Mouse (Mus musculus) forebrain, embryonic 15.5 days (tissue): ENCODE measurements around the gene Gm20877. TPM values are rescaled to one million over a fixed set of nuclear protein-coding genes. Genes with fewer than 3 reads are reported as not detected.
"Not testable (repeated sequence)": the region's sequence is repeated elsewhere in the genome, so short reads cannot be mapped to it uniquely, and the experiment has no call there.

ENCODE experiments used
- ATAC-seq: fragments of 200-750 bp; cut with Nextera tagmentation; replicated peaks from 2 replicates; pipeline ENCODE4 v1.8.0; 2017; ENCODE audit warnings: mild to moderate bottlenecking, moderate TSS enrichment, moderate library complexity
- H3K27ac ChIP-seq: fragments of 300-500 bp; sonication (generic); replicated peaks from 2 replicates; pipeline ENCODE4 v1.5.1; 2015; ENCODE audit warnings: mild to moderate bottlenecking, inconsistent platforms
- H3K27me3 ChIP-seq: fragments of 300-500 bp; sonication (generic); 2 replicates; pipeline ENCODE4 v1.6.1; 2015; ENCODE audit warnings: inconsistent platforms
- H3K36me3 ChIP-seq: fragments of 300-500 bp; sonication (generic); 2 replicates; pipeline ENCODE4 v1.6.1; 2015; ENCODE audit warnings: mild to moderate bottlenecking, inconsistent platforms
- H3K4me1 ChIP-seq: fragments of 300-500 bp; sonication (generic); 2 replicates; pipeline ENCODE4 v1.6.1; 2015; ENCODE audit warnings: inconsistent platforms
- H3K4me2 ChIP-seq: fragments of 300-500 bp; sonication (generic); replicated peaks from 2 replicates; pipeline ENCODE4 v1.6.1; 2015; ENCODE audit warnings: mild to moderate bottlenecking, inconsistent platforms
- H3K4me3 ChIP-seq: fragments of 300-500 bp; sonication (generic); 2 replicates; pipeline ENCODE4 v1.5.1; 2015; ENCODE audit warnings: mild to moderate bottlenecking, inconsistent platforms
- H3K9ac ChIP-seq: fragments of 300-500 bp; sonication (generic); replicated peaks from 2 replicates; pipeline ENCODE4 v1.6.1; 2015; ENCODE audit warnings: mild to moderate bottlenecking, inconsistent platforms
- H3K9me3 ChIP-seq: fragments of 300-500 bp; sonication (generic); 2 replicates; pipeline ENCODE4 v1.6.1; 2016; ENCODE audit warnings: inconsistent platforms
- WGBS: fragments of 180-500 bp; shearing (Covaris S2); methylation state at CpG from one replicate; pipeline ENCODE4 v1.1.7; 2015; ENCODE audit warnings: mixed read lengths; 5-methylcytosine and 5-hydroxymethylcytosine counted together
- polyA plus RNA-seq: library from polyadenylated mRNA; unstranded; fragments of >200 nt; fragmentation: Nextera tagmentation; extraction: Ambion mirVana; gene quantifications from 2 replicates; pipeline ENCODE4 v1.2.1, GENCODE M21; 2015

Gm20877 gene
- not detected in 2 replicates for polyA plus RNA-seq

DNA sequence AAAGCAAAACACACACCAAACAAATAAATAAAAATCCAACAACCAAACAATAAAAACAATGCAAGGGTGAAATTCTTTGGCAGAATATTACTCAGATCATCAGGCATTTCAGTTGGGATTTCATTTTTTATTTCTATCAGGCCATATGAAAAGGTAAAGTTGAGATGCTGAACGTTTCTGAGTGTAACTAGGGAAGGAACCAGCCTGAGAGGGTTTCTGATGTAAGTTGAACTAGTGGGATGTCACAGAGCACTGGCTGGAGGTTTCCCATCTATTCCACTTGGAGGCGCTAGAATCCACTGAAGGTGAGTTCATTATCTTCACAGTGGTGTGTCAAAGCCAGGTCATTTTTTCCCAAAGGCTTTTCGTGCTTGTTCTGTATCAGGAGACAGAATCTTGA, at the start of gene Gm20877:
Gene Gm20877 (plus strand): TSS at position 301 of the 400 bp plus-strand sequence.
- not testable (repeated sequence) for ATAC-seq, H3K27ac ChIP-seq, H3K9ac ChIP-seq, H3K36me3 ChIP-seq, H3K4me3 ChIP-seq, H3K27me3 ChIP-seq, H3K4me2 ChIP-seq, H3K4me1 ChIP-seq, H3K9me3 ChIP-seq
- WGBS: no CpG with 5 or more reads among the region's 3 CpGs
